Mouse (Mus musculus) kidney, postnatal 0 days (tissue): ENCODE measurements around the gene Slc48a1. TPM values are rescaled to one million over a fixed set of nuclear protein-coding genes. Genes with fewer than 3 reads are reported as not detected.

ENCODE experiments used
- ATAC-seq: fragments of 200-750 bp; cut with Nextera tagmentation; replicated peaks from 2 replicates; pipeline ENCODE4 v1.8.0; 2017; ENCODE audit warnings: low read depth, moderate number of reproducible peaks, moderate TSS enrichment, moderate library complexity; ENCODE audit not compliant: low FRiP score
- DNase-seq: peaks from one replicate; pipeline ENCODE4 v3.0.0-alpha.2; 2016; ENCODE audit warnings: low spot score
- H3K27ac ChIP-seq: fragments of 300-500 bp; sonication (generic); 2 replicates; pipeline ENCODE4 v1.5.1; 2014; ENCODE audit warnings: mild to moderate bottlenecking
- H3K27me3 ChIP-seq: fragments of 300-500 bp; sonication (generic); 2 replicates; pipeline ENCODE4 v1.6.1; 2014; ENCODE audit warnings: low read length, mixed read lengths; ENCODE audit not compliant: insufficient read depth
- H3K36me3 ChIP-seq: fragments of 300-500 bp; sonication (generic); 2 replicates; pipeline ENCODE4 v1.6.1; 2014; ENCODE audit warnings: low read length, mixed read lengths; ENCODE audit not compliant: insufficient read depth
- H3K4me1 ChIP-seq: fragments of 300-500 bp; sonication (generic); replicated peaks from 2 replicates; pipeline ENCODE4 v1.6.1; 2014; ENCODE audit warnings: antibody characterized with exemption, low read length, mixed read lengths; ENCODE audit not compliant: insufficient read depth
- H3K4me2 ChIP-seq: fragments of 300-500 bp; sonication (generic); 2 replicates; pipeline ENCODE4 v1.6.1; 2014; ENCODE audit warnings: mild to moderate bottlenecking, low read length, moderate library complexity, mixed read lengths
- H3K4me3 ChIP-seq: fragments of 300-500 bp; sonication (generic); replicated peaks from 2 replicates; pipeline ENCODE4 v1.5.1; 2014; ENCODE audit warnings: low read depth, low read length
- H3K9ac ChIP-seq: fragments of 300-500 bp; sonication (generic); 2 replicates; pipeline ENCODE4 v1.6.1; 2014; ENCODE audit warnings: low read depth, low read length
- H3K9me3 ChIP-seq: fragments of 300-500 bp; sonication (generic); replicated peaks from 2 replicates; pipeline ENCODE4 v1.6.1; 2016; ENCODE audit warnings: low read length, inconsistent platforms, mixed read lengths
- CTCF ChIP-seq: IDR thresholded peaks from 2 replicates; pipeline ENCODE4 v1.5.1; 2016; ENCODE audit warnings: antibody characterized with exemption, low read depth, mild to moderate bottlenecking, moderate library complexity
- WGBS: fragments of 180-500 bp; shearing (Covaris S2); extraction: QIAGEN DNeasy Blood & Tissue Kit; methylation state at CpG from one replicate; pipeline ENCODE4 v1.1.7; 2014; 5-methylcytosine and 5-hydroxymethylcytosine counted together
- polyA plus RNA-seq: library from polyadenylated mRNA; unstranded; fragments of >200 nt; fragmentation: Nextera tagmentation; extraction: Ambion mirVana; gene quantifications from 2 replicates; pipeline ENCODE4 v1.2.1, GENCODE M21; 2015

The Slc48a1 gene
- polyA plus RNA-seq, 1 experiment from 2014 or later: 86.9 TPM

GRCm38 (mm10) chr15:97740283-97740732 is 38.0 kb upstream of the Slc48a1 start:
- Histone ChIP-seq H3K36me3 (0 out of 2 replicates have a peak, but pooled peaks cover 5% of the 10 kb centered on the region), H3K9me3 (no peaks in the 10 kb centered on the region; the same call in 1 of the 2 replicates), H3K27ac (no peak overlapping the region), H3K4me1 (no peaks in the 10 kb centered on the region), H3K4me2 (no peak overlapping the region), H3K9ac (no peak overlapping the region), H3K4me3 (no peak overlapping the region), H3K27me3 (no peaks in the 10 kb centered on the region)
- WGBS: 75% methylated on average over 9 of the region's 9 CpGs
- DNase-seq: no peak
- no peak for ATAC-seq
- no peak for TF ChIP-seq CTCF

- Histone ChIP-seq H3K4me3 (no peak overlapping the region), H3K4me1 (no peaks in the 10 kb centered on the region), H3K9ac (no peak overlapping the region), H3K4me2 (no peak overlapping the region), H3K9me3 (no peaks in the 10 kb centered on the region; the same call in 1 of the 2 replicates), H3K27ac (no peak overlapping the region), H3K36me3 (peaks cover 10% of the 10 kb centered on the region; the same call in 1 of the 2 replicates), H3K27me3 (no peaks in the 10 kb centered on the region)
- ATAC-seq (no peak), DNase-seq (no peak)
- no peak for TF ChIP-seq CTCF
- 64% methylated on average over 12 of the region's 12 CpGs for WGBS
These were observed 36.7 kb upstream of the Slc48a1 start for GRCm38 (mm10) chr15:97741662-97742061.

GRCm38 (mm10) chr15:97742074-97742473 is 36.2 kb upstream of the Slc48a1 start:
- H3K4me3 ChIP-seq: no peak overlapping the region
- H3K27ac ChIP-seq: no peak overlapping the region
- no peak for ATAC-seq
- no peak overlapping the region for H3K9ac ChIP-seq
- H3K36me3 ChIP-seq: peaks cover 14% of the 10 kb centered on the region; the same call in 1 of the 2 replicates
- H3K4me1 ChIP-seq: no peaks in the 10 kb centered on the region
- no peaks in the 10 kb centered on the region for H3K27me3 ChIP-seq
- 46% methylated on average over 7 of the region's 7 CpGs for WGBS
- no peak for TF ChIP-seq CTCF
- H3K4me2 ChIP-seq: no peak overlapping the region
- DNase-seq: no peak
- no peaks in the 10 kb centered on the region; the same call in 1 of the 2 replicates for H3K9me3 ChIP-seq

GRCm38 (mm10) chr15:97742600-97742999 is 35.7 kb upstream of the Slc48a1 start:
- ATAC-seq (no peak), DNase-seq (no peak)
- peaks cover 15% of the 10 kb centered on the region; the same call in 1 of the 2 replicates for H3K36me3 ChIP-seq
- no peaks in the 10 kb centered on the region for H3K27me3 ChIP-seq
- H3K27ac ChIP-seq: no peak overlapping the region
- WGBS: 51% methylated on average over 4 of the region's 4 CpGs
- no peak overlapping the region for H3K9ac ChIP-seq
- TF ChIP-seq CTCF: no peak
- no peaks in the 10 kb centered on the region for H3K9me3 ChIP-seq
- no peak overlapping the region for H3K4me2 ChIP-seq
- no peak overlapping the region for H3K4me3 ChIP-seq
- H3K4me1 ChIP-seq: no peaks in the 10 kb centered on the region

- WGBS: 75% methylated on average over 5 of the region's 5 CpGs
- Histone ChIP-seq H3K27me3 (no peaks in the 10 kb centered on the region), H3K4me1 (no peaks in the 10 kb centered on the region), H3K9ac (no peak overlapping the region), H3K9me3 (no peaks in the 10 kb centered on the region), H3K4me2 (no peak overlapping the region), H3K4me3 (no peak overlapping the region), H3K36me3 (peaks cover 19% of the 10 kb centered on the region), H3K27ac (no peak overlapping the region)
- no peak for DNase-seq
- no peak for ATAC-seq
- TF ChIP-seq CTCF: no peak
These were observed 35.1 kb upstream of the Slc48a1 start for GRCm38 (mm10) chr15:97743210-97743609.

- Histone ChIP-seq H3K9me3 (no peaks in the 10 kb centered on the region), H3K9ac (no peak overlapping the region), H3K4me3 (no peak overlapping the region), H3K27me3 (no peaks in the 10 kb centered on the region), H3K36me3 (peaks cover 27% of the 10 kb centered on the region), H3K27ac (no peak overlapping the region), H3K4me1 (no peaks in the 10 kb centered on the region), H3K4me2 (no peak overlapping the region)
- TF ChIP-seq CTCF: no peak
- WGBS: 58% methylated on average over 12 of the region's 12 CpGs
- ATAC-seq (peak; percentile 23; the same call in 1 of the 2 replicates), DNase-seq (no peak)
These were observed 34.3 kb upstream of the Slc48a1 start for GRCm38 (mm10) chr15:97743961-97744525.
